Mouse (Mus musculus): Measurements from ENCODE around the gene Chd6.

- TF ChIP-seq POLR2A (IDR thresholded peaks at IDR 0.05; ENCODE audit: low read depth, low read length), result no peak
- TF ChIP-seq CTCF (IDR thresholded peaks at IDR 0.05; ENCODE audit: extremely low read depth, insufficient read depth, insufficient read length, insufficient replicate concordance), result no peak
Measured at GRCm38 (mm10) chr2:161040743-161041142, 68.1 kb downstream of the Chd6 start.

Measured in spleen, adult 2 months (tissue).